Mouse (Mus musculus) C2C12 (cell line): Measurements from ENCODE around the gene Cd302. TPM values are rescaled to one million over a fixed set of nuclear protein-coding genes. Genes with fewer than 3 reads are reported as not detected.

Source experiments
- H3K27me3 ChIP-seq: one replicate; pipeline ENCODE4 v1.6.1; 2011; ENCODE audit not compliant: control insufficient read depth, insufficient read depth, insufficient read length
- H3K36me3 ChIP-seq: one replicate; pipeline ENCODE4 v1.6.1; 2011; ENCODE audit not compliant: control insufficient read depth, insufficient read depth
- H3K4me3 ChIP-seq: one replicate; pipeline ENCODE4 v1.5.1; 2011; ENCODE audit warnings: mild to moderate bottlenecking, control low read depth; ENCODE audit not compliant: poor library complexity, insufficient read depth, severe bottlenecking
- H3K79me2 ChIP-seq: one replicate; pipeline ENCODE4 v1.6.1; 2011; ENCODE audit not compliant: control insufficient read depth, insufficient read depth
- H3K79me3 ChIP-seq: one replicate; pipeline ENCODE4 v1.6.1; 2011; ENCODE audit warnings: low read depth, control low read depth
- H3ac ChIP-seq: one replicate; pipeline ENCODE3; 2011; ENCODE audit warnings: low read depth; ENCODE audit not compliant: control insufficient read depth, insufficient read length
- CEBPB ChIP-seq: IDR thresholded peaks from one replicate; pipeline ENCODE4 v1.6.1; 2011; ENCODE audit warnings: low read depth, mild to moderate bottlenecking, control low read depth, moderate library complexity
- CTCF ChIP-seq: IDR thresholded peaks from one replicate; pipeline ENCODE4 v1.5.1; 2011; ENCODE audit not compliant: control insufficient read depth, insufficient read depth, insufficient read length
- FOSL1 ChIP-seq: IDR thresholded peaks from one replicate; pipeline ENCODE4 v1.8.0; 2011; ENCODE audit warnings: mild to moderate bottlenecking, low read length; ENCODE audit not compliant: poor library complexity, insufficient read depth, severe bottlenecking
- MAX ChIP-seq: IDR thresholded peaks from one replicate; pipeline ENCODE4 v1.6.1; 2011; ENCODE audit warnings: mild to moderate bottlenecking, control low read depth
- MYOD1 ChIP-seq: IDR thresholded peaks from one replicate; pipeline ENCODE4 v1.6.1; 2011; ENCODE audit warnings: low read depth; ENCODE audit not compliant: control insufficient read depth, insufficient read length
- MYOG ChIP-seq: IDR thresholded peaks from one replicate; pipeline ENCODE4 v1.6.1; 2011; ENCODE audit not compliant: control insufficient read depth, insufficient read length; ENCODE audit errors: extremely low read depth
- USF1 ChIP-seq: IDR thresholded peaks from one replicate; pipeline ENCODE4 v1.6.1; 2011; ENCODE audit warnings: low read depth, mild to moderate bottlenecking, control low read depth, moderate library complexity
- polyA plus RNA-seq: library from polyadenylated mRNA; unstranded; fragments of >200 nt; fragmentation: generic; extraction: Trizol; gene quantifications from one replicate; pipeline ENCODE4 v1.2.1, GENCODE M21; 2012; ENCODE audit warnings: missing spikeins

Gene Cd302
- polyA plus RNA-seq, 1 experiment: 0.83 TPM

DNA sequence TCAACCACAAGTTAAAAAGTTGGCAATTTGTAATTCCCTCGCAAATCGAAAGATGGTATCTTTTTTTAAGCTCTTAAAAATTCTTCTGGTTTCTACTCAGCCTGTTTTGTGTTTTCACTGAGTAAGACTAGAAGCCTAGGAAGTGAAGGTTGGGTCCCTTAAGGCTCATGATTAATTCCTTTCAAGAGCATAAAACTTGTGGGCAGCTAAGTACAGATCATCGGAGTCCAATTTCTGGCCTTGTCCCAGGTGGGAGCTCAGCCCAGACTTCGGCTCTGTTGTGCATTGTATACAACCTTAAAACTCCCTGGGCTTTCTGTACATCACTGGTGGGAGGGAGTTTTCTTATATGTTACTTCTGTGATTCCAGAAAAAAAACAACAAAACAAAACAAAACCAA lies 19.5 kb upstream of the Cd302 start:
- Histone ChIP-seq H3ac (no peak overlapping the region), H3K27me3 (no peaks in the 10 kb centered on the region), H3K36me3 (peaks cover 64% of the 10 kb centered on the region), H3K4me3 (no peak overlapping the region), H3K79me2 (no peaks in the 10 kb centered on the region), H3K79me3 (no peaks in the 10 kb centered on the region)
- no peak for TF ChIP-seq MYOD1
- no peak for TF ChIP-seq CTCF
- no peak for TF ChIP-seq MAX
- TF ChIP-seq CEBPB: no peak
- no peak for TF ChIP-seq FOSL1
- no peak for TF ChIP-seq MYOG
- TF ChIP-seq USF1: no peak

DNA sequence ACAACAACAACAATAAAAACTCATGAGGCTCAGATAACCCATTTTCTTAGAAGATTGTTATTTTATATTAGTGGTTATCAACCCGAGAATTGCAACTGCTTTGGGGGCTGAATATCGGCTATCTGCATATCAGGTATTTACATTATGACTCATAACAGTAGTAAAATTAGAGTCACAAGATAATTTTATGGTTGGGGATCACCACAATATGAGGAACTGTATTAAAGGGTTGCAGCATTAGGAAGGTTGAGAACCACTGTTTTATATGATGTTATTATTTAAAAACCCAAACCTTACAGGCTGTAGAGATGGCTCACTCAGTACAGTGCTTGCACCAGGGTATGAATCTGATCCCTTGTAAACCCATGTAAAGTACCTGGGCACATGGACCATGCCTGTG lies 15.0 kb upstream of the Cd302 start:
- Histone ChIP-seq H3K79me2 (no peaks in the 10 kb centered on the region), H3K27me3 (no peaks in the 10 kb centered on the region), H3ac (no peak overlapping the region), H3K4me3 (no peak overlapping the region), H3K79me3 (no peaks in the 10 kb centered on the region), H3K36me3 (peaks cover 43% of the 10 kb centered on the region)
- TF ChIP-seq MYOG (no peak), USF1 (no peak), CTCF (no peak), FOSL1 (no peak), MYOD1 (no peak)

DNA sequence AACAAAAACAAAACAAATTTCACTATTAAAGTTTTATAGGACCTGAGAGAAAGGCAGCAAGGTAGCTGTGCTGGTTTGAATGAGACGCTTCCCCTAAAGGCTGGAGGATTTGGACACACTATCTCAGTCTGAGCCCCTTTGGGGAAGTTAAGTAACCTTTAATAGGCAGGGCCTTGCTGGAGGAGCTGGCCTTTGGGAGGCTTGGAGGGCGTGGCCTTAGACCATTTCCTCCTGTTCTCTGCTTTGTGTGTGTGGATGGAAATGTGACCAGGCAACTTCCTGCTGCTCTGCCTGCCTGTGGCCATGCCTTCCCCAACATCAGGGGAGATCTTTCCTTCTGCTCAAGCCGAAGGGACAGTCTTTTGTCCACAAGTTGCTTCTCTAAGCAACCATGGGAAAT lies 14.0 kb upstream of the Cd302 start:
- H3ac ChIP-seq: no peak overlapping the region
- no peak overlapping the region for H3K4me3 ChIP-seq
- no peaks in the 10 kb centered on the region for H3K27me3 ChIP-seq
- peaks cover 36% of the 10 kb centered on the region for H3K36me3 ChIP-seq
- no peaks in the 10 kb centered on the region for H3K79me3 ChIP-seq
- H3K79me2 ChIP-seq: no peaks in the 10 kb centered on the region
- TF ChIP-seq CTCF: no peak
- TF ChIP-seq CEBPB: no peak
- no peak for TF ChIP-seq FOSL1
- no peak for TF ChIP-seq MYOD1
- TF ChIP-seq MYOG: no peak
- TF ChIP-seq MAX: no peak
- no peak for TF ChIP-seq USF1

DNA sequence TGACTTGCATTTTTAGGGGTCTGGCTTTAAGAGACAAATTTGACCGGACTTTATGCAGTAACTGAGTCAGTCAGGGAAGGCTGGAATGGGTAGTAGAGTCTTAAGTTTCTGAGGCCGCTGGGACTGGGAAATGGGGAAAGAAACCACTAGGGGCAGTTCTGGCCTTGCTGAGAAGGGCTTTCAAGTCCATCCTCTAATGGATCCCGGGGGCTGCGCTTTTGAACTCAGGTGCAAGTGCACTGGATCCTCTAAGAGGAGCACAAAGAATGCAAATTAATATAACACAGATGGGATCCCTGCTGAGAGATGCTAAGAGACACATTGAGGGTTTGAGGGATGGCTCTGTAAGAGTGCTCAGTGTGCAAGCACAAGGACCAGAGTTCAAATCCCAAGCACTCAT lies 7.1 kb upstream of the Cd302 start:
- no peaks in the 10 kb centered on the region for H3K79me3 ChIP-seq
- no peaks in the 10 kb centered on the region for H3K79me2 ChIP-seq
- no peak overlapping the region for H3K4me3 ChIP-seq
- H3ac ChIP-seq: no peak overlapping the region
- TF ChIP-seq MYOD1 (no peak), MYOG (no peak), CEBPB (no peak), FOSL1 (no peak), MAX (no peak), USF1 (no peak), CTCF (no peak)
- H3K36me3 ChIP-seq: no peaks in the 10 kb centered on the region
- no peaks in the 10 kb centered on the region for H3K27me3 ChIP-seq

DNA sequence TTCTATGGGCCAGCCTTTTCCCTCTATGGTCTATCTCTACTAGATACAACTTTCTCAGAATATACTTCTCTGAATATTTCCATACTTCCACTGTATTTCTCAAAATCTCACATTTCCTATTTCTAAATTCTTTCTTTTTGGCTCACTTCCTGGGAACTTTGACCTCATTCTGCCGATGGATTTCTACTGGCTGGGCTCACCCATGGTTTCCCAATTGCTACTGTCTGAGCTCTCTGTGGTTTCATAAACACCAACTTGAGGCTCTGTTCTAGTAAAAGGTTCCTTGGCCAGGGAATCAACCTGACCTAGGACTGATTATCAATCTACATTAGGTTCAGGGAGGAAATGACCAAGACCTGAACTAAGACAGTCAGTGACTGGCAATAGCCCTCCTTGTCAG lies 5.2 kb upstream of the Cd302 start:
- Histone ChIP-seq H3K79me2 (no peaks in the 10 kb centered on the region), H3K27me3 (no peaks in the 10 kb centered on the region), H3K36me3 (no peaks in the 10 kb centered on the region), H3K79me3 (no peaks in the 10 kb centered on the region), H3ac (no peak overlapping the region), H3K4me3 (no peak overlapping the region)
- TF ChIP-seq FOSL1: no peak
- no peak for TF ChIP-seq MYOD1
- no peak for TF ChIP-seq USF1
- no peak for TF ChIP-seq CEBPB
- TF ChIP-seq MYOG: no peak
- no peak for TF ChIP-seq MAX
- TF ChIP-seq CTCF: no peak

DNA sequence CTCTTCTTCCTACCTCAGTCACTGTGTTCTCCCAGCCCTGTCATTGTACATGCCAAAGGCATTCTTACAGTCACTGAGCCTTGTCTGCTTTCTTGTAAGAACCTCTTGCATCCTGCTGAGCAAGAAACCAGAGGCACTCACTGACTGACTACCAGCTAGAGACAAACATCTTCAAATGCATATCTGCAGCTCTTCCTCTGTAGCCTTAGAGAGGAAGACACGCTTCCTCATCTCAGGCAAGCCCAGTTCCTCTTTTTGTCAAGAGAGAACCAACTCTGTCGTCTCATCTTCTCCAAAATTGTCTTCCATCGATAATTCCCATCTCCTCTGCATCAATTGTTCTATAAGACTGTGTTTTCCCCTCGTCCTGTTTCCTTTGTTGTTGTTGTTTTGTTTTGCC lies 4.3 kb upstream of the Cd302 start:
- no peak for TF ChIP-seq CTCF
- TF ChIP-seq USF1: no peak
- TF ChIP-seq MAX: no peak
- no peak for TF ChIP-seq CEBPB
- no peak for TF ChIP-seq MYOD1
- TF ChIP-seq MYOG: no peak
- no peak for TF ChIP-seq FOSL1
- H3K79me3 ChIP-seq: no peaks in the 10 kb centered on the region
- no peak overlapping the region for H3K4me3 ChIP-seq
- H3K79me2 ChIP-seq: no peaks in the 10 kb centered on the region
- no peaks in the 10 kb centered on the region for H3K36me3 ChIP-seq
- H3ac ChIP-seq: no peak overlapping the region
- H3K27me3 ChIP-seq: no peaks in the 10 kb centered on the region
